Mouse (Mus musculus) layer of hippocampus, adult 11-12 months (tissue): ENCODE measurements around the gene Bola3.

ENCODE experiments used
- DNase-seq: peaks from one replicate; pipeline ENCODE4 v3.0.0; 2022; ENCODE audit warnings: low spot score

The Bola3 gene

DNA sequence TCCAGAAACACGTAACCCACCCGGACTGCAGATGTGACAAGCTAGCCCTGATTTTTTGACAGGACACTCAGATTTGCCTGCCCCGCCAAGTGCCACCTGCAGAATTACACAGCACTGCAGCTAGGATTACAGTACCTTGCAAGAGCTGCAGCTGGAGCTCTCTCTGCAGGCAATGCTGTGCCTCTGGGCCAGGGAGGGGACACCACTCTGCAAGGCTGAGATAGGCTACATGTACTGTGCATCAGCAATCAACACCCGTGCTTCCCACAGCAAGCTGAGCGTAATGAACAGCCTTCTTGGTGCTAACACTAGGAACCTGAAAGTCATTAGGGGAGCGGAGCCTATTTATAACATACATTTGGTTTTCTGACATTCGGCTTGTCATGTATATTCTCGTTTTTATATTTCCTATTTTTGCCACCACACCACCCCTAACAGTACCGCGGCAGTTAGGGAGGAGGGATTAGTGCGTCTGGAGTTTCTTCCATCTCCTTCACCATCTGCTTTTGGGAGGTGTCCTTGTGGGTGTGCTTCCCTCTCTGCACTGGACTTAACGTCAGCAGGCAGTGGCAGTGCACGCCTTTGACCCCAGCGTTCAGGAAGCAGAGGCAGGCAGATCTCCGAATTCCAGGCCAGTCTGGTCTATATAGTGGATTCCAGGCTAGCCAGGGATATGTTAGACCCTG is 46.7 kb downstream of the Bola3 start:
- no peak for DNase-seq

DNA sequence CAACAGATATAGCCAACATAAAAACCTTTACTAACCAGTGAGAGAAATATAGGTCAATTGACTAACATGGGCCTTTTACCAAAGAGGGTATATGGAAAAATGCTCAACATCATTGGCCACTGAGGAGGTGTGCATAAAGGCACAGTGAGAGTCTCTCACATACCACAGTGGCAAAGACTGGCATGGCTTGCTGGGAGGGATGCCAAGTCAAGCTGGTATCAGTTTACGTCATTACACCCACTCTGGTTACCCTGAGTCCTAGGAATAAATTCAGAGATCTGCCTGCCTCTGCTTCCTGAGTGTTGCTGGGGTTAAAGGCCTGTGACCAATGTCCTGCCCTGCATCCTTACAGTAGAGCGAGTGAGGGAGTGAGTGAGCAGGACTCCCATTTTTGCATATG is 47.8 kb downstream of the Bola3 start:
- no peak for DNase-seq

DNA sequence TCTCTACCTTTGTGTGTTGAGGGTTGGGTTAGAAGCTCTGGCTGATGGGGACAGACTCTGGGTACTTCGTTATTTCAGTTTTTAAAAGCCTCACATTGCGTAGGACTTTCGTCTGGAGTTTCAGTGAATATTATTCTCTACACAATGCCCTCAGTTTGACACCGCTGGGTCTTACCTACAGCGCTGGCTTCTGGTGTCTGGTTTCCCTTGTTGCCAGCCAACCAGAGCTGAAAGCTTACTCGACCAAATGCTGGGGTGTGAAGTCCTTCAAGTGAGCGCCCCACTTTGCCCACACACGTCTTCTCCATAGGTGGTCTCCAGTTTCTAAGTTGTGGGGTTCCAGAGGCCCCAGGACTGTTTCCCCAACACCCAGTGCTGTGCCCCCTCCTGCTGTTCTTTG is 48.8 kb downstream of the Bola3 start:
- DNase-seq = no peak

DNA sequence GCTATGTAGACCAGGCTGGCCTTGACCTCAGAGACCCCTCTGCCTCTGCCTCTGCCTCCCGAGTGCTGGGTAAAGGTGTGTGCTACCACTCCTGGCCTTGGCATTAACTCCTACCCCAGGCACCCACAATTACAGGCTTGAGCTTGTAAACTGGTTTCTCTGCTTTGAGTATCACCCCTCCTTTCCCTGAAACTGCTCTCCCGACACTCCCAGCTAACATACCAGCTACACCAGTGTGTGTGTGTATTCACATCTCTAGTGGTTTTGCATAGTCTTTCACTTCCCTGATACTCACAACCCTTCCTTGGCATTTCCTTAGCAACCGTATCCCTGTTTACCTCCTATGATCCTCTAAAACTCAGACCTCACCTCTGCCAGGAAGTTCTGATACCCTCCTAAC is 50.8 kb downstream of the Bola3 start:
- no peak for DNase-seq

DNA sequence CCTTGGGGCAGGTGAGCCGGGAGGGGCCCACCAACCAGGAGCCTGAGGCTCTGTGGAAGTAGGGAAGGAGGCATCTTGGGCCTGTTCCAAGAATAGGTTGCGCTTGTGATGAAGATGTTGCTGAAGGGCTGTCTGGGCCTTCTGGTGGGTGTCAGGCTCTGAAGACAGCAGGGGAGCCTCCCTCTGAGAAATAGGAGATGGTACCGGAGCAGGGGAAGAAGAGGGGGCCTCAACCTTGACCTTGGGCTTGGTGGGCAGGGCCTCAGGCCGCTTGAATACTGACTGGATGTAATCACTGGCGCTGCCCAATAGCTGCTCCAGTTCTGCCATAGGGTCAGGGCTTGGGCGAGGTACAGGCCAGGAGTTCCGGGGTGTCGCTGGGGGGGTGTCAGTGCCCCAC is 54.5 kb downstream of the Bola3 start:
- DNase-seq = no peak

DNA sequence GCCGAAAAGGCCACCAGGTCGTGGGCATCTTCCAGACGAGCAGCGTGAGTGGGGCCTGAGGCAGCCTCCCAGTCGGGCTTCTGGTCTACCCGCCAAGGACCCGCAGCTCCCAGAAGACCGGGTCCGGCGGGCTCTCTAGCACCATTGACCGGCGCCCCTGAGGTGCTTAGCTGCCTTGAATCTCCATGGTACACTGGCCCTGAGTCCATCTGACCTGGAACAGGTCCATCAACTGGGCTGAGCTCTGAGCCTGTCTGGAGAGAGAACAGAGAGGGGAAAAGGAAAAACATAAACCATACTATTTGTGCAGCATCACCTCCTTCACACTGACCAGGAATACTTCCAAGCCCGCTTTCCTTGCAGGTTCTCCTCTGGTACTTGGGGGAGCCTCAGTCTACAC is 55.6 kb downstream of the Bola3 start:
- no peak for DNase-seq

DNA sequence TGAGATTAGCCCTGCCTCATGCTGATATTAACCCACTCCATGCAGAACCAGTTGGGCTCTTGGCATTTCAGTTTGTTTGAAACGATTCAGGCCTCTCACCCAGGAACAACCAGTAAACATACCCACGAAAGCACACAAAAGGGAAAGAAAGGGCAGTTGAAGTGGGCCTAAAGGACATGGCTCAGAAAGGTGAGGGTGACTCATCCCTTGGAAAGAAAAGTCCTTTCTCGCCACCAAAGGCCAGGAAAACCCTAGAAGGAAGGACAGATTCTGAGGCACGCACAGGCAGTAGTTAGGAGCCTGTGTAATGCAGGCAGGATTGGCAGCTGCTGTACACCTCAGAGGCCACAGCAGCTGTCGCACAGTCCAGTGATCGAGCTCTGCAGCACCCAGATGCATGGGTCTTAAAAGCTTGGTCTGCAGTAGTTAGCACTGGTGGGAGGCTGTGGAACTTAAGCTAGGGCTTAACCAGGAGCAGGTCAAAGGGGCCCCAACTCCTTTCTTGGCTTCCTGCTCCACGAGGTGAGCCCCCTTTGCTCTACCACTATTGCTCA is 56.6 kb downstream of the Bola3 start:
- no peak for DNase-seq

DNA sequence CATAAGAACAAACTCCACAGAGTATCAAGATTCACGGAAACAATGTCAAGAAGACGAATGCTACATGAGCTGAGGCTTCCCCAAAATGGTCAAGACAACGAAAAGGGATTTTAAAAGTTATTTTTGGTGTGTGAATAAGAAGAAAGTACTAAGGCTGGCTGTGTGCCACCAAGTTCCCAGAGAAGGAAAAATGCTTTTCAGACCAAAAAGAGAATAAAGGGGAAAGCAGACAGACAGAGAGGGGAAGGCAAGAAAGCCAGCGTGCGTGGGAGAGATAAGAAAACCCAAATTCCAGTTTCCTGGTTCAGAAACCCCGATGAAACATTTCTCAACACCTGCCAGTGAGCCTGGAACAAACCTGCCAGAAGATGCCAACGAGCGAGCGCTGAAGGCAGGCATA is 59.6 kb downstream of the Bola3 start:
- no peak for DNase-seq
